Mouse (Mus musculus) MEL (cell line): Measurements from ENCODE around the gene Pelp1.

Source experiments
- CHD2 ChIP-seq: IDR thresholded peaks from 2 replicates; pipeline ENCODE4 v1.6.1; 2011; ENCODE audit warnings: low read length, improper control_type of control experiment
- CTCF ChIP-seq, 3 experiments: IDR thresholded peaks in 2 of 3; conservative IDR thresholded peaks in 1 of 3; 2 replicates each; pipeline ENCODE4 v1.5.1; 2011 to 2012; ENCODE audit warnings: low read length in 3 of 3, low read depth in 2 of 3, mild to moderate bottlenecking in 2 of 3, improper control_type of control experiment in 1 of 3, inconsistent platforms in 1 of 3, mixed read lengths in 1 of 3, moderate library complexity in 1 of 3; ENCODE audit not compliant: control insufficient read depth in 1 of 3, insufficient read depth in 1 of 3, poor library complexity in 1 of 3, severe bottlenecking in 1 of 3
- EP300 ChIP-seq, 2 experiments: IDR thresholded peaks; 2 replicates each; pipeline ENCODE4 v1.6.1; 2011; ENCODE audit warnings: improper control_type of control experiment in 2 of 2, low read length in 2 of 2, low read depth in 1 of 2, mild to moderate bottlenecking in 1 of 2
- GATA1 ChIP-seq: IDR thresholded peaks from 2 replicates; pipeline ENCODE4 v1.6.1; 2011; ENCODE audit warnings: low read depth, low read length, improper control_type of control experiment
- JUND ChIP-seq: IDR thresholded peaks from 2 replicates; pipeline ENCODE4 v1.6.1; 2011; ENCODE audit warnings: low read depth, mild to moderate bottlenecking, improper control_type of control experiment, low read length
- KAT2A ChIP-seq: conservative IDR thresholded peaks from 2 replicates; pipeline ENCODE4 v1.6.1; 2012; ENCODE audit warnings: low read depth, low read length, improper control_type of control experiment, inconsistent platforms
- MAX ChIP-seq: IDR thresholded peaks from 2 replicates; pipeline ENCODE4 v1.6.1; 2011; ENCODE audit warnings: low read length, improper control_type of control experiment
- MYB ChIP-seq: IDR thresholded peaks from 2 replicates; pipeline ENCODE4 v1.6.1; 2011; ENCODE audit warnings: mild to moderate bottlenecking, low read depth, low read length, improper control_type of control experiment
- NELFE ChIP-seq: IDR thresholded peaks from 2 replicates; pipeline ENCODE4 v1.6.1; 2011; ENCODE audit warnings: low read depth, low read length, improper control_type of control experiment
- POLR2A ChIP-seq, 2 experiments: IDR thresholded peaks; 2 replicates each; pipeline ENCODE4 v1.6.1; 2011 to 2012; ENCODE audit warnings: low read length in 2 of 2, mild to moderate bottlenecking in 2 of 2, control low read depth in 1 of 2, improper control_type of control experiment in 1 of 2, low read depth in 1 of 2, moderate library complexity in 1 of 2; ENCODE audit not compliant: control insufficient read depth in 1 of 2, insufficient read depth in 1 of 2, poor library complexity in 1 of 2
- UBTF ChIP-seq: IDR thresholded peaks from 2 replicates; pipeline ENCODE4 v1.6.1; 2012; ENCODE audit warnings: low read depth, mild to moderate bottlenecking, inconsistent platforms, low read length, improper control_type of control experiment, moderate library complexity, borderline replicate concordance; ENCODE audit not compliant: insufficient read depth

GRCm38 (mm10) chr11:70351868-70352267, 58.0 kb downstream of the Pelp1 start, which contains the start of gene Alox15:
- no peak for TF ChIP-seq JUND
- TF ChIP-seq MAX: no peak
- TF ChIP-seq UBTF: no peak
- TF ChIP-seq KAT2A: no peak
- TF ChIP-seq CHD2: no peak
- no peak for TF ChIP-seq EP300 (IDR thresholded peaks at IDR 0.05; ENCODE audit: low read depth in 1 of 2, low read length in 2 of 2)
- TF ChIP-seq CTCF (IDR thresholded peaks at IDR 0.05 in 2 of 3, conservative IDR thresholded peaks at IDR 0.05 in 1 of 3; ENCODE audit: control insufficient read depth in 1 of 3, insufficient read depth in 1 of 3, low read depth in 2 of 3, low read length in 3 of 3, poor library complexity in 1 of 3, severe bottlenecking in 1 of 3): no peak
- TF ChIP-seq GATA1: no peak
- TF ChIP-seq MYB: no peak
- TF ChIP-seq POLR2A (IDR thresholded peaks at IDR 0.05; ENCODE audit: control insufficient read depth in 1 of 2, insufficient read depth in 1 of 2, low read depth in 1 of 2, low read length in 2 of 2, poor library complexity in 1 of 2): no peak
- TF ChIP-seq NELFE: no peak
